Mouse (Mus musculus): ENCODE measurements around the gene Hmga1b. TPM values are rescaled to one million over a fixed set of nuclear protein-coding genes. Genes with fewer than 3 reads are reported as not detected.
"Not testable (repeated sequence)": the region's sequence is repeated elsewhere in the genome, so short reads cannot be mapped to it uniquely, and the experiment has no call there.

The Hmga1b gene
- total and polyA plus RNA-seq, 3 experiments = 190 to 633 TPM; not detected in 1

GRCm38 (mm10) chr11:120761811-120762671 is 553 bp upstream of the Hmga1b start (continued):
- TF ChIP-seq TBP (IDR thresholded peaks at IDR 0.05; ENCODE audit: low read depth, low read length) (no peak), TAL1 (IDR thresholded peaks at IDR 0.05; ENCODE audit: low read length) (no peak), RAD21 (IDR thresholded peaks at IDR 0.05; ENCODE audit: low read depth, low read length) (no peak)

- H3K9me3 ChIP-seq (replicated peaks; ENCODE audit: insufficient read depth, low read length); H3K27ac ChIP-seq (ENCODE audit: control insufficient read depth, low read depth, low read length); H3K4me3 ChIP-seq (ENCODE audit: control insufficient read depth in 1 of 2, insufficient read depth in 1 of 2, low read depth in 2 of 2, low read length in 2 of 2); H3K79me2 ChIP-seq (ENCODE audit: control insufficient read depth, insufficient read depth, low read length, poor library complexity); H3K27me3 ChIP-seq (ENCODE audit: control insufficient read depth in 1 of 2, insufficient read depth in 2 of 2, low read length in 2 of 2); H3K36me3 ChIP-seq (ENCODE audit: control insufficient read depth in 1 of 2, insufficient read depth in 2 of 2, low read length in 2 of 2); H3K9ac ChIP-seq (ENCODE audit: control insufficient read depth, low read depth, low read length, poor library complexity, severe bottlenecking); H3K4me1 ChIP-seq (ENCODE audit: control insufficient read depth in 1 of 2, insufficient read depth in 2 of 2, low read length in 2 of 2); DNase-seq (ENCODE audit: low read depth, low spot score): not testable (repeated sequence)
These were observed 766 bp downstream of the Hmga1b start for GRCm38 (mm10) chr11:120763121-120763999.

GRCm38 (mm10) chr11:120767023-120767422 is 4.4 kb downstream of the Hmga1b start:
- H3K4me1 ChIP-seq (ENCODE audit: control insufficient read depth in 1 of 2, insufficient read depth in 2 of 2, low read length in 2 of 2); DNase-seq (ENCODE audit: low read depth, low spot score); H3K27ac ChIP-seq (ENCODE audit: control insufficient read depth, low read depth, low read length); H3K9me3 ChIP-seq (replicated peaks; ENCODE audit: insufficient read depth, low read length); H3K36me3 ChIP-seq (ENCODE audit: control insufficient read depth in 1 of 2, insufficient read depth in 2 of 2, low read length in 2 of 2); H3K79me2 ChIP-seq (ENCODE audit: control insufficient read depth, insufficient read depth, low read length, poor library complexity); H3K27me3 ChIP-seq (ENCODE audit: control insufficient read depth in 1 of 2, insufficient read depth in 2 of 2, low read length in 2 of 2); H3K4me3 ChIP-seq (ENCODE audit: control insufficient read depth in 1 of 2, insufficient read depth in 1 of 2, low read depth in 2 of 2, low read length in 2 of 2); H3K9ac ChIP-seq (ENCODE audit: control insufficient read depth, low read depth, low read length, poor library complexity, severe bottlenecking): not testable (repeated sequence)

- Histone ChIP-seq H3K9me3 (replicated peaks; ENCODE audit: insufficient read depth, low read length) (no peaks in the 10 kb centered on the region), H3K9ac (ENCODE audit: control insufficient read depth, low read depth, low read length, poor library complexity, severe bottlenecking) (no peak overlapping the region), H3K27ac (ENCODE audit: control insufficient read depth, low read depth, low read length) (no peak overlapping the region), H3K36me3 (ENCODE audit: control insufficient read depth in 1 of 2, insufficient read depth in 2 of 2, low read length in 2 of 2) (no peaks in the 10 kb centered on the region), H3K4me3 (ENCODE audit: control insufficient read depth in 1 of 2, insufficient read depth in 1 of 2, low read depth in 2 of 2, low read length in 2 of 2) (no peak overlapping the region), H3K4me1 (ENCODE audit: control insufficient read depth in 1 of 2, insufficient read depth in 2 of 2, low read length in 2 of 2) (no peaks in the 10 kb centered on the region), H3K27me3 (ENCODE audit: control insufficient read depth in 1 of 2, insufficient read depth in 2 of 2, low read length in 2 of 2) (no peaks in the 10 kb centered on the region), H3K79me2 (ENCODE audit: control insufficient read depth, insufficient read depth, low read length, poor library complexity) (no peaks in the 10 kb centered on the region)
- TF ChIP-seq EP300 (IDR thresholded peaks at IDR 0.05; ENCODE audit: low read depth in 1 of 2, low read length in 2 of 2) = no peak
- no peak for TF ChIP-seq USF2 (IDR thresholded peaks at IDR 0.05; ENCODE audit: borderline replicate concordance in 1 of 2, insufficient read depth in 1 of 2, low read depth in 1 of 2, low read length in 2 of 2)
- no peak for TF ChIP-seq HCFC1 (IDR thresholded peaks at IDR 0.05; ENCODE audit: low read depth, low read length)
- no peak for TF ChIP-seq ZNF384 (IDR thresholded peaks at IDR 0.05; ENCODE audit: low read depth, low read length)
- no peak for TF ChIP-seq TBP (IDR thresholded peaks at IDR 0.05; ENCODE audit: low read depth, low read length)
- no peak for TF ChIP-seq E2F4 (IDR thresholded peaks at IDR 0.05; ENCODE audit: borderline replicate concordance, low read depth, low read length)
- TF ChIP-seq ELF1 (IDR thresholded peaks at IDR 0.05; ENCODE audit: low read depth, low read length) = no peak
- TF ChIP-seq MYB (IDR thresholded peaks at IDR 0.05; ENCODE audit: low read depth, low read length) = no peak
- no peak for DNase-seq (ENCODE audit: low read depth, low spot score)
These were observed 5.6 kb downstream of the Hmga1b start for GRCm38 (mm10) chr11:120768206-120768605.

Data from MEL (cell line).